Mouse (Mus musculus): ENCODE measurements around the gene Fbp2.

- TF ChIP-seq GATA1 (IDR thresholded peaks at IDR 0.05; ENCODE audit: low read length) (no peak), TAL1 (IDR thresholded peaks at IDR 0.05; ENCODE audit: low read length) (no peak)
These were observed 21.8 kb upstream of the Fbp2 start for GRCm38 (mm10) chr13:62879831-62880615.

Measured in erythroblast, embryonic 14.5 days (primary cell).